Comparison of ENCODE assay signal across 25 mouse cellular contexts in the genomic region with DNA sequence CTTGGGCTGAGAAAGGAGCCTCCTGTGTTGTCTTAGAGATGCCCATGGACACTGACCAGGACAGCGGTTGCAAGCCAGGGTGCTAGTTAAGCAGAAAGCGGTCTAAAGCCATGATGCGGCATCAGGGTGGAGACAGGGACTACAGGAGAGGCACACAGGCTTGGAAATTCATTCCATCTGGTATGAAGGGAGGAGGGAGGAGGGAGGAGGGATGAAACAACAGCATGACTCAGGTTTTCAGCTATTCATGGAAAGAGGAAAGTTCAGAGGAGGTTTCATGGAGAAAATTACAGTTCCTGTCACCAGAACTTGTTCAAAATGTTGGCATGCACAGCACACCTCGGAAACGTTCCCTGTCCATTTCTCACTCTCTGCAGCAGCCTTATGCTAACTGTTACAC. TPM values are rescaled to one million over a fixed set of nuclear protein-coding genes. Genes with fewer than 3 reads are reported as not detected.
DNase-seq lines count a peak whose midpoint lies in the region; TF ChIP-seq lines count a peak whose summit lies in the region.
"Had no signal": no experiment of that assay in that cellular context is flagged by ENCODE, and none has a peak within 500 bp of the region (broad histone marks: within the 10 kb centered on the region; RNA-seq: fewer than 3 reads in every experiment).

No protein-coding gene starts in this region.

- DNase-seq in heart, adult 11 months, result peak; percentile 64
- no peak for DNase-seq in heart, adult 18-20 months
- peak; percentile 63 for DNase-seq in 3T3-L1 (ENCODE audit: low read depth, low spot score)
- DNase-seq in Muller cell, postnatal 12 days (ENCODE audit: inconsistent ontology term), result peak; percentile 60
- no peak for DNase-seq in spleen, adult 12 weeks (ENCODE audit: low spot score)
- DNase-seq in lung, postnatal 4 days, result no peak
- DNase-seq: adrenal gland, postnatal 36 days; gastrocnemius, adult 2 months; heart, postnatal 4 days; kidney, adult 2 months; kidney, postnatal 10 days; liver, embryonic 13.5 days; lung, adult 2 months; lung, postnatal 14 days; thymus, adult 2 months; thymus, postnatal 4 days had no signal

- peak overlapping the region; percentile 28; the same call in 1 of the 2 replicates for H3K27ac ChIP-seq in embryonic fibroblast, embryonic 13.5 days (ENCODE audit: insufficient read depth, low read length)
- H3K27ac ChIP-seq: embryonic facial prominence, embryonic 15.5 days; forebrain, embryonic 12.5 days; gastrocnemius, adult 2 months; heart, embryonic 10.5 days; hindbrain, embryonic 14.5 days; liver, embryonic 13.5 days; midbrain, embryonic 13.5 days had no signal

- TF ChIP-seq CTCF in embryonic fibroblast, embryonic 13.5 days (IDR thresholded peaks at IDR 0.05; ENCODE audit: borderline replicate concordance, insufficient read depth, low read length), result no peak

- no peak for TF ChIP-seq POLR2A in embryonic fibroblast, embryonic 13.5 days (IDR thresholded peaks at IDR 0.05; ENCODE audit: low read depth, low read length)

- peaks cover 17% of the 10 kb centered on the region for H3K4me1 ChIP-seq in embryonic fibroblast, embryonic 13.5 days (ENCODE audit: control insufficient read depth, insufficient read depth, low read length)
- H3K4me1 ChIP-seq: embryonic facial prominence, embryonic 15.5 days; forebrain, embryonic 12.5 days; liver, embryonic 13.5 days; midbrain, embryonic 13.5 days had no signal

- no peak overlapping the region for H3K4me3 ChIP-seq in embryonic fibroblast, embryonic 13.5 days (ENCODE audit: insufficient read depth, low read length)
- H3K4me3 ChIP-seq: embryonic facial prominence, embryonic 15.5 days; forebrain, embryonic 12.5 days; gastrocnemius, adult 2 months; heart, embryonic 10.5 days; liver, embryonic 13.5 days; megakaryocyte, embryonic 14.5 days; midbrain, embryonic 13.5 days had no signal

RNA-seq across cellular contexts. Expression of a gene that starts 7.9 kb away (rescaled TPM):
- total RNA-seq in heart, adult 18-20 months (2021), result 10 to 100 TPM; 17.9 to 20.3 TPM
- polyA plus RNA-seq in embryonic fibroblast, embryonic 13.5 days (2011; ENCODE audit: insufficient read length, low read depth, missing spikeins), result 1.3 and 1.5 TPM in 2 replicates
- total RNA-seq: monocyte, adult 5-6 weeks had no signal
- polyA plus RNA-seq: inflammation-experienced regulatory T-cells, adult 6 months had no signal

RNA-seq across cellular contexts. Expression of a gene that starts 39.1 kb away (rescaled TPM):
- total RNA-seq in heart, adult 18-20 months (2021), result under 1 TPM; 0.55 to 0.64 TPM
- polyA plus RNA-seq in embryonic fibroblast, embryonic 13.5 days (2011; ENCODE audit: insufficient read length, low read depth, missing spikeins), result 0.68 and 0.86 TPM in 2 replicates
- total RNA-seq: monocyte, adult 5-6 weeks had no signal
- polyA plus RNA-seq: inflammation-experienced regulatory T-cells, adult 6 months; liver, embryonic 13.5 days had no signal

RNA-seq across cellular contexts. Expression of a gene that starts 39.2 kb away (rescaled TPM):
- total RNA-seq in heart, adult 18-20 months (2021), result 10 to 100 TPM; 28.3 to 28.6 TPM
- 11.7 and 12.6 TPM in 2 replicates for polyA plus RNA-seq in embryonic fibroblast, embryonic 13.5 days (2011; ENCODE audit: insufficient read length, low read depth, missing spikeins)

RNA-seq across cellular contexts. Expression of a gene that starts 58.6 kb away (rescaled TPM):
- 1 to 10 TPM; 3.5 TPM for total RNA-seq in heart, adult 18-20 months (2021)
- 12.0 and 13.1 TPM in 2 replicates for polyA plus RNA-seq in embryonic fibroblast, embryonic 13.5 days (2011; ENCODE audit: insufficient read length, low read depth, missing spikeins)

Comparison
In these comparisons a context has a peak if more than half of its experiments do, and no peak if none do; other contexts are left out.
1. DNase-seq: peak in heart, adult 11 months (single experiment), 3T3-L1 (single experiment) and Muller cell, postnatal 12 days (single experiment); none in heart, adult 18-20 months (0 of 2), spleen, adult 12 weeks (single experiment) and lung, postnatal 4 days (0 of 2).